Mouse (Mus musculus): Measurements from ENCODE around the gene Lrrc31. TPM values are rescaled to one million over a fixed set of nuclear protein-coding genes. Genes with fewer than 3 reads are reported as not detected.

The Lrrc31 gene
- polyA plus RNA-seq, 1 experiment from 2014 or later: not detected

Other genes starting within 250 kb of the Lrrc31 start
- gene Mecom, start 151.8 kb downstream of the Lrrc31 start, polyA plus RNA-seq (2015; fragmentation: Nextera tagmentation; extraction: Ambion mirVana): 5.2 and 5.5 TPM in 2 replicates
- 0.59 and 1.2 TPM in 2 replicates for gene Actrt3, start 99.9 kb downstream of the Lrrc31 start, polyA plus RNA-seq (2015; fragmentation: Nextera tagmentation; extraction: Ambion mirVana)
- 25.4 and 27.8 TPM in 2 replicates for gene Mynn, start 97.8 kb downstream of the Lrrc31 start, polyA plus RNA-seq (2015; fragmentation: Nextera tagmentation; extraction: Ambion mirVana)
- not detected in 2 replicates for gene Lrriq4, start 55.3 kb downstream of the Lrrc31 start, polyA plus RNA-seq (2015; fragmentation: Nextera tagmentation; extraction: Ambion mirVana)
- gene Lrrc34, start 52.0 kb downstream of the Lrrc31 start, polyA plus RNA-seq (2015; fragmentation: Nextera tagmentation; extraction: Ambion mirVana): 0.79 and 0.97 TPM in 2 replicates
- gene Samd7, start 46.5 kb upstream of the Lrrc31 start, polyA plus RNA-seq (2015; fragmentation: Nextera tagmentation; extraction: Ambion mirVana): not detected in 2 replicates
- 86.5 and 96.0 TPM in 2 replicates for gene Sec62, start 93.0 kb upstream of the Lrrc31 start, polyA plus RNA-seq (2015; fragmentation: Nextera tagmentation; extraction: Ambion mirVana)
- 1.8 and 3.1 TPM in 2 replicates for gene Gpr160, start 156.1 kb upstream of the Lrrc31 start, polyA plus RNA-seq (2015; fragmentation: Nextera tagmentation; extraction: Ambion mirVana)

Data from neural tube, embryonic 15.5 days (tissue).